Mouse (Mus musculus) G1E (cell line): ENCODE measurements around the gene Kank4. TPM values are rescaled to one million over a fixed set of nuclear protein-coding genes. Genes with fewer than 3 reads are reported as not detected.
"Not testable (repeated sequence)": the region's sequence is repeated elsewhere in the genome, so short reads cannot be mapped to it uniquely, and the experiment has no call there.

Experiments used
- ATAC-seq: 2 replicates; pipeline ENCODE4 v1.8.0; 2016; ENCODE audit warnings: mild to moderate bottlenecking; ENCODE audit not compliant: insufficient number of reproducible peaks, poor library complexity, low FRiP score, severe bottlenecking; ENCODE audit errors: extremely low read depth
- DNase-seq: peaks from one replicate; pipeline ENCODE4 v3.0.0; 2012; ENCODE audit warnings: low spot score
- H3K27me3 ChIP-seq: 2 replicates; pipeline ENCODE4 v1.6.1; 2012; ENCODE audit warnings: mild to moderate bottlenecking, low read length, inconsistent platforms; ENCODE audit not compliant: insufficient read depth
- H3K36me3 ChIP-seq: replicated peaks from 2 replicates; pipeline ENCODE3; 2012; ENCODE audit warnings: mild to moderate bottlenecking, inconsistent platforms
- H3K4me1 ChIP-seq: 2 replicates; pipeline ENCODE4 v1.6.1; 2012; ENCODE audit warnings: low read depth, low read length, inconsistent platforms, mixed read lengths; ENCODE audit not compliant: insufficient read depth
- H3K4me3 ChIP-seq: 2 replicates; pipeline ENCODE4 v1.5.1; 2012; ENCODE audit warnings: low read depth, mild to moderate bottlenecking, inconsistent platforms, low read length, moderate library complexity, mixed read lengths
- H3K9me3 ChIP-seq: replicated peaks from 2 replicates; pipeline ENCODE4 v1.6.1; 2012; ENCODE audit warnings: inconsistent platforms
- CTCF ChIP-seq: IDR thresholded peaks from 2 replicates; pipeline ENCODE4 v1.5.1; 2012; ENCODE audit warnings: low read depth, low read length, inconsistent platforms, mixed read lengths
- GATA1 ChIP-seq: IDR thresholded peaks from 2 replicates; pipeline ENCODE4 v1.6.1; 2012; ENCODE audit warnings: borderline replicate concordance, low read length, inconsistent platforms, mixed read lengths
- GATA2 ChIP-seq: IDR thresholded peaks from 2 replicates; pipeline ENCODE4 v1.6.1; 2012; ENCODE audit warnings: low read depth, low read length, inconsistent platforms, borderline replicate concordance
- POLR2AphosphoS5 ChIP-seq: IDR thresholded peaks from 2 replicates; pipeline ENCODE4 v1.6.1; 2012; ENCODE audit warnings: low read depth, low read length, inconsistent platforms; ENCODE audit not compliant: insufficient replicate concordance
- TAL1 ChIP-seq: conservative IDR thresholded peaks from 2 replicates; pipeline ENCODE4 v1.6.1; 2012; ENCODE audit warnings: low read depth, low read length, inconsistent platforms, mixed read lengths
- polyA plus RNA-seq: library from polyadenylated mRNA; stranded (reverse); fragments of >175 nt; gene quantifications from 2 replicates; pipeline ENCODE4 v1.2.3, GENCODE M21; 2012
- total RNA-seq, 2 experiments: library from RNA; stranded (forward) in 1 of 2; stranded (reverse) in 1 of 2; fragments of 200-1000 nt in 1 of 2; fragments of >200 nt in 1 of 2; fragmentation: Nextera tagmentation in 1 of 2; gene quantifications; 2 replicates each; pipeline ENCODE4 v1.2.3; 2014 to 2017

Gene Kank4
- total and polyA plus RNA-seq, 3 experiments: 0.33 TPM; not detected in 2

DNA sequence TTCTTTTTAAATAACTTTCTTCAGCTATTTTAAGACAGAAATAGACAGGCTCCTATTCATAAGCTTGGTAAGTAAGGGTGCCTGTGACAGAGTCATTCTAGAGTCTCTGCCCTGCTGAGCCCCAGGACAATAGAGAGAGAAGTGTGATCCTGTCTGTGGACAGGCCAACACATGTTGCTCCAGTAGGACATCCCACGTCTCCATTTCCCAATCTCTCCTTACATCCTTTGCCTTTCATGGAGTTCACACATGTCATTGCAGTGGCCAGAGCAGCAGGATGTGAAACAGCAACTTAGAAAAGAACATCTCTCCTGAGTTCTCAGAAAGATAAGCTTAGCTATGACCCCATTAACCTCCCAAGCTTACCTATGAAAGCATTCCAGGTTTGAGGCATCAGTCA, 14.4 kb upstream of the Kank4 start:
- Histone ChIP-seq H3K9me3 (peaks cover 58% of the 10 kb centered on the region), H3K4me1 (no peaks in the 10 kb centered on the region), H3K36me3 (no peaks in the 10 kb centered on the region), H3K4me3 (no peak overlapping the region), H3K27me3 (no peaks in the 10 kb centered on the region)
- no peak for ATAC-seq
- no peak for DNase-seq
- TF ChIP-seq GATA1: no peak
- TF ChIP-seq CTCF: no peak
- TF ChIP-seq POLR2AphosphoS5: no peak
- TF ChIP-seq GATA2: no peak
- no peak for TF ChIP-seq TAL1

GRCm38 (mm10) chr4:98826701-98827100, 9.4 kb upstream of the Kank4 start:
- H3K4me1 ChIP-seq: no peaks in the 10 kb centered on the region
- H3K9me3 ChIP-seq: peaks cover 43% of the 10 kb centered on the region
- ATAC-seq (no peak), DNase-seq (no peak)
- no peaks in the 10 kb centered on the region for H3K27me3 ChIP-seq
- no peaks in the 10 kb centered on the region for H3K36me3 ChIP-seq
- no peak overlapping the region for H3K4me3 ChIP-seq
- TF ChIP-seq GATA1 (no peak), GATA2 (no peak), TAL1 (no peak), POLR2AphosphoS5 (no peak), CTCF (no peak)

DNA sequence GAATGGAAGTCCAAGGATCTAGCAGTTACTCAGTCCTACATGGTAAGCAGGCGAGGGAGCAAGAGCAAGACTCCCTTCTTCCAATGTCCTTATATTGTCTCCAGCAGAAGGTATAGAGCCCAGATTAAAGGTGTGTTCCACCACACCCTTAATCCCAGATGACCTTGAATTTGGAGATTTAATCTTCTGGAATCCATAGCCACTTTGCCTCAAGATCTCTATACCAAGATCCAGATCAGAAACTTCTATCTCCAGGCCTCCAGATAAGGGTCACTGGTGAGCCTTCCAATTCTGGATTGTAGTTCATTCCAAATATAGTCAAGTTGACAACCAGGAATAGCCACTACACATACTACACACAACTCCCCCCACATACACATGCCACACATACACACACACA, 6.4 kb upstream of the Kank4 start, which contains the start of gene I0C0044D17Rik:
I0C0044D17Rik (minus strand) TSS at position 101 of the 400 bp plus-strand sequence.
- H3K27me3 ChIP-seq, DNase-seq, ATAC-seq, H3K36me3 ChIP-seq, H3K4me1 ChIP-seq, H3K4me3 ChIP-seq: not testable (repeated sequence)
- H3K9me3 ChIP-seq: peaks cover 44% of the 10 kb centered on the region

- TF ChIP-seq GATA1 (no peak), CTCF (no peak), TAL1 (no peak), POLR2AphosphoS5 (no peak), GATA2 (no peak)
- peaks cover 46% of the 10 kb centered on the region for H3K9me3 ChIP-seq
Observed at GRCm38 (mm10) chr4:98823047-98823446, 5.7 kb upstream of the Kank4 start.

GRCm38 (mm10) chr4:98822478-98822877, 5.1 kb upstream of the Kank4 start:
- TF ChIP-seq CTCF: no peak
- TF ChIP-seq POLR2AphosphoS5: no peak
- TF ChIP-seq GATA2: no peak
- TF ChIP-seq TAL1: no peak
- no peak for TF ChIP-seq GATA1
- no peaks in the 10 kb centered on the region for H3K27me3 ChIP-seq
- no peaks in the 10 kb centered on the region for H3K4me1 ChIP-seq
- H3K9me3 ChIP-seq: peaks cover 45% of the 10 kb centered on the region
- H3K36me3 ChIP-seq: no peaks in the 10 kb centered on the region
- no peak overlapping the region for H3K4me3 ChIP-seq
- ATAC-seq: no peak
- DNase-seq: no peak

More at GRCm38 (mm10) chr4:98823047-98823446, 5.7 kb upstream of the Kank4 start:
- Histone ChIP-seq H3K36me3 (no peaks in the 10 kb centered on the region), H3K27me3 (no peaks in the 10 kb centered on the region), H3K4me3 (no peak overlapping the region), H3K4me1 (no peaks in the 10 kb centered on the region)
- ATAC-seq: no peak
- no peak for DNase-seq

DNA sequence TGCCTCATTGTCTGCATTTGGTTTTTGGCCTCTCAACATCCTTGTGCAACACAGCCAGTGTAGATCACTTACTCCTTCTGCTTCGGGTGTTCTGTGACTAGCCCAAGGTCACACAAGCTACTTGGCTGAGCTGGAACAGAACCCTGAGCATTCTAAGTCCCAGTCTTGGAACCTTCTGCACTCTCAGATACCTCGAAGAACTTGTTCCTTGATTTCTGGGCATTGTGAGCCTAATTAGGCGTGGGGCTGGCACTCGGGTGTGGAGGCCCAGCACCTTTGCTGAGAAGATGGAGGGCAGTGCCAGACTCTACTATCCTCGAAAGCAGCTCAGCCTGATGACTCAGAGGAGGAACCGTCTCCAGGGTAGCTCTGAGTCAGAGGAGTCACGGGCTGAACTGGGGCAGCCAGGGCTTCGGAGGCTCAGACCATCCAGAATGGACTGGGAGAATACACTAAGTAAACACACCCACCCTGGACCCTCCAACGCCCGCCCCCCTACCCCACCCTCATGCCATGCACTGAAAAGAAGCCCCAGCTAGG, 1.9 kb upstream of the Kank4 start:
- DNase-seq (no peak), ATAC-seq (no peak)
- no peak overlapping the region for H3K4me3 ChIP-seq
- H3K4me1 ChIP-seq: no peaks in the 10 kb centered on the region
- peaks cover 67% of the 10 kb centered on the region for H3K9me3 ChIP-seq
- TF ChIP-seq CTCF (no peak), GATA2 (no peak), GATA1 (no peak), TAL1 (no peak), POLR2AphosphoS5 (no peak)
- no peaks in the 10 kb centered on the region for H3K27me3 ChIP-seq
- H3K36me3 ChIP-seq: no peaks in the 10 kb centered on the region
